Mouse (Mus musculus) thymus, adult 18-20 months (tissue): Measurements from ENCODE around the gene Soga1.

ENCODE experiments used
- DNase-seq, 2 experiments: peaks; one replicate each; pipeline ENCODE4 v3.0.0; 2022; ENCODE audit warnings: mixed read lengths in 2 of 2

Soga1 gene

DNA sequence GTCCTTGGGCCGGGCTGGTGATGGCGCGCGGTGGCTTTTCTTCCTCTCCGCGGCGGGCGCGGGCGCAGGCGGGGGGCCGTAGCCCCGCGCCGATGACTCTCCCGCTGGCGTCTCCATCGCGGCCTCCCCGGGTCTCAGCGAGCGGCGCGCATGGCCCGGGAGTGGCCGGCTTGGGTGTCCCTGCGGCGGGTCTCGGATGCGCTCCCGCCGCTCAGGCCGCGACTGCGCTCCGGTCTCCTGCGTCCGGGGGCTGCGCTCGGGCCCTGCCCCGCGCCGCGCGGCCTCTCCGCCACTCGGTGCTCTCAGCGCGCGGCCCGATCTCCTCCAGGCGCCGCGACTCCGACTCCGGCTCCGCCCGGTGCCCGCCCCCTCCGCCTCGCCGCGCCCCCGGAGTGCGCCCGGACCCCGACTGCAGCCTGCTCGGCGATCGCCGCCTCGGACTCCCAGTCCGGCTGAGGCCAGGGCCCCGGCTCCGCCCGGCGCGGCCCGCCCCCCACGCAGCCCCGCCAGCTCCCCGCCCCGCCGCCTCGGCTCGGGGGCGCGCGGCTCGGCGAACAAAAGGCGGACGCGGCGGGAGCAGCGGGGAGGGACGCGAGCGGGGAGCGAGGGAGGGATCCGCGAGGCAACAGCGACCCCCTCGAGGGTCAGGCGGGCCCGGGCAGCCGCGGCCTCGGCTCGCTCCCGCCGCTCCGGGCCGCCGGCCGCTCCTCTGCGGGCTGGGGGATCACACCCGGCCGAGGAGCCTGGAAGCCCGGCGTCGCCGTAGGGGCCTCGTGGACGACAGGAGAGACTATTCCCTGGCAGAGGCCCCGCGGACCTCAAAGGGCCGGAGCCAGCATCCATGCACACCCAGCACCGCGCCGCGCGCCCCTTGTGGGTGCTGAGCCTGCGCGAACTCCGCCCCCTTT is at the start of gene Soga1:
TSS of gene Soga1 (minus strand) at position 462 of the 908 bp plus-strand sequence.
- DNase-seq = peak; percentile 24 to 48

DNA sequence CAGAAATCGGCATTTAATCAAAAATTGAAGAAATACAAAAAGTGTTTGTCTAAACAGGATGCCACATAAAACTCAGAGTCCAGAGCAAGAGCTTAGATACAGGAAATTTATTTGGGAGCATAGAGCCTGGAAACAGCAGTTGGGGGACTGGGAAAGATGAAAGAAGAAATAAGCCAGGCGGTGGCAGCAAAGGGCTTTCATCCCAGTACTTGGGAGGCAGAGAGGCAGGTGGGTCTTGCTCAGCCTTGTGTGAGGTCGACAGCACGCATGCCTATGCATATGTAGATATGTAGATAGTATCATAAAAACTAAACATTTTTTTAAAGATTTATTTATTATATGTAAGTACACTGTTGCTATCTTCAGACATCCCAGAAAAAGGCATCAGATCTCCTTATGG is 49.0 kb upstream of the Soga1 start:
- DNase-seq = no peak

DNA sequence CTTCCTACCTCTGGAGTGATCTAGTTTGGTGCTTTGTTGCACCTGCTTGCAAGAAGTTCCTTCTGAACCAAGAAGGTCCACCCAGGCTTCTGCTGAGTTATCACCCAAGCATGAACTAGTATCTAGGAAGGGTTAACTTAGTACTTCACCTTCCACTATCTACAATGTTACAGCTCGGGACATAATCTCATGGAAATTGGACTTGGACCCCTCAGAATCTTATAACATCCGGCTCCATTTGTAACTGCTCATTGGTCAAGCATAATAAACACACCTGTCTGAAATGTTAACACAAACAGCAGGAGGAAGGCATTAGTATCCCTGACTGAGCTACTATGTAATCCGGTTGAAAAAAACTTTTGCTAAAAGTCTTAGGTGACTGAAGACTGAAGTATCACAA is 48.3 kb upstream of the Soga1 start:
- DNase-seq = no peak

DNA sequence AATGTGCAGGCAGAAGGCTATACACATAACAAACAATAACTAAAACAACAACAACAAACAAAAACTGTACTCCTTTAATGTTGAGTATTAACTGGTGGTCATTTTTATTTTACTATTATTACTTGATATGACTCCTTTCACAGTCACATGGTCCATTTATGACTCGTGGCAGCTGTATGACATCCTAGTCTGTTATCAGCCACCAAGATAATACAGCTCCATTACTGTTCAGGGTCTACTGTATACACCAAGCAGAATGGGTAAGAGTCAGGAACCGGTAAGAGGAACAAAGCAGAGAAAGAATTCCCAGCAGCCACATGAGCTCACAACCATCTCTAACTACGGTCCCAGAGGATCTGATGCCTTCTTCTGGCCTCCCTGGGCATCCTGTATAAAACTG is 46.2 kb upstream of the Soga1 start:
- DNase-seq = no peak

DNA sequence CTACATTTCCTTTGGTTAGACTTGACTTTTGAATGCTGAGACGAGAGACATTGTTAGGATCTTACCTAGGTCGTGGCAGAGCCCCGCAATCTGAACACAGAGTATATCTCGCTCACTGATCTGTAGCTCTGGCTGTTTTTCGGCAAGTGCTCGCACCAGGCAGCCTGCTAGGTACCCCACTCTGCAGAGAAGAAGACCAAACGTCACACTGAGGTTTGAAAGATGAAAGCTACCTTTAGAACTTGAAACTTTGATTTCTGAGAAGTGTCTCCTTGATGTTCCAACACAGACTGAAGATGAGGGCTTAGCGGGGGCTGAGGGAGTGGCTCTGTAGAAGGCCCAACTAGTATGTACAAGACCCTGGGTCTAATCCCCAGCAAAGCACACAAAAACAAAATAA is 42.7 kb upstream of the Soga1 start:
- DNase-seq = peak; percentile 21 to 45

DNA sequence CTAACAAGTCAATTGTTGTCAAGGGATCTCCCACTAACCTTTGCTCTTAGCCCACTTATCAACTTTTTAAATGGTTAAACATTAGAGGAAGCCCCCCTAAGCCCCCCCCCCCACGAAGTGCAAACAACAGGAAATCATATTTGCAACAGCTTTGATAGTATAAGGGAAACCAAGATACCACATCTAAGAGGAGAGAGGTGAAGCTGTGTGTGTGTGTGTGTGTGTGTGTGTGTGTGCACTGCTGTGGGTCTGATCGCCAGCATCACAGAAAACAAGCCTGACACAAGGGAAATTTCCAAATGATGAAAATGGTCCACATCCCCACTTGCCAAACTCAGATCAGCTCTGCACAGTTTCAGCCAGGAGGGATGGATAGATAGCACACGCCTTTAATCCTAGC is 40.0 kb upstream of the Soga1 start:
- DNase-seq = no peak

DNA sequence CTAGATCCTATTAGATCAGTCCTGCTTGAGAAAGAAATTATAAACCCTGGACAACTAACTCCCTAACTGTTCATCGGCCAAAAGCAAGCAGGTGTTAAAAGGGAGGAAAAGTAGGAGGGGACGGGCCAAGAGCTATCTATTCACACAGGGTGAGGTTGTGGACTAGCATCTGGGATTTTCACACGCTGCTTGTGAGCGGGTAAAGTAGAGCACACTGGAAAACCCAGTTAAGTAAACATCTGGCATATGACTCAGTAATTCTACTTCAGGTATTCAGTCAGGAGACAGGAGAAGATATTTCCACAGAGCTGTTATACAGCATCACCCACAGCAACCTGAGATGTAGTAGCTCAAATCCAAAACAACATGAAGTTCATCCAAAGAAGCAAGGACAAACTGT is 39.5 kb upstream of the Soga1 start:
- no peak for DNase-seq

GRCm38 (mm10) chr2:157116964-157117363 is 37.9 kb upstream of the Soga1 start:
- no peak for DNase-seq

GRCm38 (mm10) chr2:157108236-157108635 is 29.2 kb upstream of the Soga1 start:
- DNase-seq = no peak

DNA sequence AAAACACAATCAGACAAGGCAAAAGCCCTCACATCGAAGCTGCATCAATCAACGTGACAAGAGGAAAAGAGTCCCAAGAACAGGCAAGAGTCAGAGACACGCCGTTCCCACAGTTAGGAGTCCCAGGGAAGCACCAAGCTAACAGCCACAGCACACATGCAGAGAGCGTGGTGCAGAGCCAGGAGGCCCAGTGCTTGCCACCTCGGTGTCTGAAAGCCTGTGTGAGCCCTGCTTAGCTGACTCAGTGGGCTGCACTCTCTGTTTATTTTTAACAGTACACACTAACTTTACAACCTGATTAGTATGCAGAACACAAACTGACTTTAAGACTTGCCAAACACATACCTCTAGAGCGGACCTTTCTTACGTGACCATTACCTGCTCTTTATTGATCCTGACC is 25.4 kb upstream of the Soga1 start:
- no peak for DNase-seq

- no peak for DNase-seq
Observed at GRCm38 (mm10) chr2:157102256-157102655, 23.2 kb upstream of the Soga1 start.

DNA sequence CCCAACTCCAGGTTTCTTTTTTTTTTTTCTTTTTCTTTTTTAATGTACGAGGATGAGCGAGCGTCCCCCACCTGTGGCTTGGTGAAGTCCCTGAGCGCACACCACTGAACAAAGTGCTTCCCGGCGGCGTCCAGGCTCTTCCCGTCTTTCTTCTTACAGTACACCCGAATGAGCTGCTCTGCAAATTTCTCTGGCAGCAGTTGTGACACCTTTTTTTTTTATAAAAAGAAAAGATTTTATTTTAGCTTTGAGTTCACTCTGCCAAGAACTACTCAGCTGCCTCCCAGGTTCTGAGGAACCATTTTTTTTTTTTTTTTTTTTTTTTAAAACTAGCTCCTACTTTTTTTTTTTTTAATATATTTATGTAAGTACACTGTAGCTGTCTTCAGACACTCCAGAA is 22.6 kb upstream of the Soga1 start:
- no peak for DNase-seq

GRCm38 (mm10) chr2:157100319-157100605 is 21.2 kb upstream of the Soga1 start:
- DNase-seq = no peak

DNA sequence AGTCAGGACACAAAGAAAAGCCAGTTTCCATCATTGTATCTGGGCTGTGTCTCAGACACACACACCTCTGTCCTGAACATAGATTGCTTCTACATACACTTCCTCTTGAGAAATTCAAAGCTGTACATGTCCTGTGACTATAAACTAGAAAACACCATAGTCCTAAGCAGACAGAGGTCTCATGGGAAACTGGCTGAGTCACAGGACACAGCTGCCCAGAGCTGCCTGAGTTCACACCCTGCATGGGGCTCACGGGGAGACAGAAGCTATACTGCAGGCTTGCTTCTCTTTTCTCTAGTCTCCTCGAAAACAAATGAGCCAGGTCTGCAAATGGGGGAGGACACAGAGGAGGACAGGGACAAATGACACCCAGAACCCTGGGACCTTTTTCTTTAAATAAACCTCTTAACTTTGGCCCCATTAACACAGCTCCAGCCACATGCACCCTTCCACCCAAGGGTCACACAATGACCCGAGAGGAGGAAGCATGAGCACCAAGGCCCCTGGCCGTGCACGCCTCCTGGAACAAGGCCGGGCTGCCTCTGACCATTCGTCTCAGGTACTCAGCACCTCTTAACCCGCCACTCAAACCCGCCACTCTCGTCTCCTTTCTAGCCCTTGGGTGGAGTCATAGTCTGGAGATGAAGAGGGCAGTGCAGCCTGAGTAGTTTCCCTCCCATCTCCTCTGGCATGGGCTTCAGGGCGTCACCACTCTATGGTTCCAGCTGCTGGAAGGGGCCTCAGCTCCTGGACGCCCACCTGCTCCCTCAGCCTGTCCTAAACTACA is 20.7 kb upstream of the Soga1 start:
- no peak for DNase-seq

DNA sequence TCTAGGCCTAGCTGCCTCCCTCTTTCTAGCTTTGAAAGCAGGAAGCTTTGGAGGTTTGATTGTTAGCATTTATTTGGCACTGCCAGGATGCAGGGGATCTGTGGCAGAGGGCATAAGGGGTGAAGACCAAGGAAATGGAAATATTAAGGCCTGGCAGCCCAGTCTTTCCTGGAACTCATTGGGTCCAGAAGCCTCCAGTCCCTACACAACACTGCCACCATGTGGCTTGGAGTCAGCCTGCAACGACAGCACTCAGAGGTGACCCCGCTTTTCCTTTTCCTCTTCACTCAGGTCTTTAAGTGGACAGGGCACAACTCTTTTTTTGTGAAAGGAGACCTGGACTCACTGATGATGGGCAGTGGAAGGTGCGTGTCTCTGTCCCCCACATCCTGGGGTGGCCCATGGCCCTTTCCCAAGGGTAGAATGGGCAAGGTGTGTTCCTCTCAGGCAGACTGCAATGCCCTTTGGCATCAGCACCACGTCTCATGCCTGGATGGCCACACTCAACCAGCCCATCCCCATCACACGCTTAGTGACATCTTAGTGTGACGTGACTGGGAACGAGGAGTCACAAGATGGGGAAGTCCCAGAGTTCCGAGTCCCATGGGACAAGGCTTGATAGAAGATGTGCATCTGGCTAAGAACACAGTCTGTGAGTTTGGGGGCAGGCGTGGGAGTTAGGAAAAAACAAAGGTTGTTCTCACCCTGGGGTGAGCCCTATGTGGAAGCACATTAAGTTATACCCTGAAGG is 16.1 kb upstream of the Soga1 start:
- DNase-seq = no peak

- no peak for DNase-seq
Observed at GRCm38 (mm10) chr2:157092024-157092423, 13.0 kb upstream of the Soga1 start.

DNA sequence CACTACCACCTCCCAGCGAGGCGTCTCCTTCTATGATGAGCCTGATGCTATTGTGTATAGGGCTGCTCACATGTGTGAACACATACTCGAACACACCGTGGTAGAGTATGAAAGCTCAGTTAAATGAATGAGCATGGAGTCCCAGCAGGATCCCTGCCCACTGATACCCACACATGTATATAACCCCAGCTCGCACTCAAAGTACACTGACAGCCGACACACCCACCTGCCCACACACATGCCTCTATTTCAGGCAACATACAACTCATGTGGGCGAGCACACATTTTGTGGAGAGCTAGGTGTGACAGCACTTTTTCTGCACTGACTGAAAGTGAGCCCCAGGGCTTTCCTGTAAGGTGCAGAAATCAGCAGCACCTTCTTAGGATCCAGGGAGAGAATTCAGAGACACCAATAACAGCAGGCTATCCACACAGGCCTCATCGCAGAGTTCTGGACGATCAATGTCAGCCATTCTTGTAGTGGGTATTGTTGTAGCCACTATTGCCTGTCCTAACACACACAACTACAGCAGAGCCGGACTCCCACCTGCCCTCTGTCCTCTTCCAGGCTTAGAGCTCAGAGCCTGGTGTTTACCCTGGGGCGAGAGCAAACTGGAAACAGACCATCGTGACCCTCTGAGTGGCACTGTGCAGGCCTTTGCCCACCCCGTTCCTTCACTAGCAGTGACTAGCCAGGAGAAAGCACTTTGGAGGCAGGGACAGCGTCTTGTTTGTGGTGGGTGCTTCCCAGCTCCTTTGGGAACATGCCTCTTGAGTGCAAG is 8.7 kb upstream of the Soga1 start:
- no peak for DNase-seq

- DNase-seq = no peak
Observed at GRCm38 (mm10) chr2:157086796-157087195, 7.7 kb upstream of the Soga1 start, which contains the start of gene Tldc2. Gene Tldc2, plus strand, starts transcription at chr2:157087055.

DNA sequence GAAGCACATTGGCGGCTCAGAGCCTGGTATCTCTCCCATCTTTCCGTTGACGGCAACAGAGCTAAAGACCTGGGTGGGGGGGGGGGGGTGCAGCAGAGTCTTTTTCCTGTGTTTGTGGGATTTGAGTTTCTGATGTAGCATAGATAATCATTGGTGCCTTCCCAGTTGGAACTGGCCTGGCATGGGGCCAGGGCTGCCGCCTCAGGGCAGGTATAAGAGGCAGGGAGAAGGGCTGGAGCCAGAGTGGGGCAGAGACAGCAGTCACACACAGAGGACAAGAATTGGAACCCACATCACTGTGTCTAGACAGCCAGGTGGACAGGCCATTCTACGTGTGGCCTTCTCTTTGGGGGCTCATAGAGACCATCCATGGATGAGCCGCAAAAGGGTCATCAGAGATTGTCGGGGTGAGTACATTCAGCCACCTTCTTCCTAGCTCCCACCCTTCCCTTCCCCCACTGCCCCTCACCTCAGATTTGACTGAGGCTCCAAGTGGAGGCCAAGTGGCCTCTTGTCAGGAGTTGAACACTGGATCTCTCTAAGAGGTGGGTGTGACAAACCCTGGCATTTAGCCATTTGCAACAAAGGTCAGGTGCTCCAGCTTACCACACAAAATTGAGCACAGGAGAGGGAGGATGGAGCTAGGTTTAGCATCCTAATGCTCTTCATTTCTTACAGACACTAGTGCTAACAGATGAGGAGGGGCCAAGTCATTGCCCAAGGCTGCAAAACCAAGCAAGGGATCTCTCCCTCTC is 6.0 kb upstream of the Soga1 start:
- DNase-seq = no peak

GRCm38 (mm10) chr2:157081960-157082359 is 2.9 kb upstream of the Soga1 start:
- no peak for DNase-seq

DNA sequence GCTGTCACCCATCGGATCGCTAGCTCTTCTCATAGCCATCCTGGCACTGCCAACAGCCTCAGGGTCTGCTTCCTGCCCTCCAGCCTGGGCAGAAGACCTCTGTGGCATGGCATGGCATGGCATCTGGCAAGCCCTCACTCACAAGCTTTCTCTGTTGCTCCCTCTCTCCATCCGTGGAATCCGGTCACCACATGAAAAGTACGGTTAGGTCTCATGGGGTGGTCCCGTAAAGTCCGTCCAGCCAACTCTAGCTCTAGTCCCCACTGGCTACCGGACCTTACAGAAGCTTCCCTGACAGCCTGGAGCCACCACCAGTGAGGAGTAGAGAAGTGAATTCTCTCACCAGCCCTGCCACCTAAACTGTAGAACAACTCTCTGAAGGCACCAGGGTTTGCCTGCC is 2.3 kb upstream of the Soga1 start:
- no peak for DNase-seq

DNA sequence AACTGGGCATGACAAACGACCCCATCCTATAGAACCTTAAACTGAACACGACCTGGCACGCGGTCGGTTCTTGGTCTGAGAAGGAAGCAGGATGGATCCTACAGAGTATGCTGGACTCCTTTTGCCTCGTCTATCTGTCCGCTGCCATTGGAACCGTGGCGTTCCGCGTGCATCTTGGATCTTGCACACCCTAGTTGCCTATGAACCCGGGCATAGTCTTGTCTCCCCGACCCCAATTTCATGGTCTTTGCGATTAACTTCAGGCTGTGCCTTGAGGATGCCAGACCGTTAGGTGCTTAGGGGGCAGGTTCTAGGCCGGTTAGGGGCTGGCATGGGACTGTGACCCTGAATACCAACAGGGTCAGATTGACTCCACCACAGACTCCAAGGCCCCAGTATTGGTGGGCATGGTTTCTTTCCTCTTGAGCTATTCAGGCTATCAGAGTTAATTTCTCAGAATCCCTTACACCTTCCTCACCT is 687 bp upstream of the Soga1 start:
- no peak for DNase-seq
